14 mouse cellular contexts compared by ENCODE assay signal in the genomic region with DNA sequence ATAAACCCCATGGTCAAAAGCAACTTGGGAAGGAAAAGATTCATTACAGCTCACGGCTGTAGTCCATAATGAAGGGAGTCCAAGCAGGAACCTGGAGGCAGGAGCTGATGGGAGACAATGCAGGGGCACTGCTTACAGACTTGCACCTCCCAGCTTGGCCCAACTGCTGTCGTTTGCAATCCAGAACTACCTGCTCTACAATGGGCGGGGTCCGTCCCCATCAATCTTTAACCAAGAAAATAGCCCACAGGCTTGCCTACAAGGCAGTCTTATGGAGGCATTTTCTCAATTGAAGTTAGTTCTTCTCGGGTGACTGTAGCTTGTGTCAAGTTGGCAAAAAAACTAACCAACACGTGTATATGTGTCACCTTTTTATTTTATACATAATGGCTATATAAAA. TPM values are rescaled to one million over a fixed set of nuclear protein-coding genes. Genes with fewer than 3 reads are reported as not detected.
"Had no signal": no experiment of that assay in that cellular context is flagged by ENCODE, and none has a peak within 500 bp of the region (broad histone marks: within the 10 kb centered on the region; RNA-seq: fewer than 3 reads in every experiment).

No protein-coding gene starts in this region.

- H3K4me1 ChIP-seq: limb, embryonic 12.5 days had no signal

- H3K36me3 ChIP-seq: limb, embryonic 12.5 days; limb, embryonic 15.5 days; liver, embryonic 13.5 days had no signal

- DNase-seq: kidney, adult 8-10 months; left cerebral cortex, postnatal 4 days; liver, embryonic 13.5 days; lung, adult 2 months; lung, postnatal 14 days; lung, postnatal 4 days; midbrain, embryonic 14.5 days; thymus, postnatal 36 days had no signal

- H3K27me3 ChIP-seq: limb, embryonic 15.5 days had no signal

- H3K4me3 ChIP-seq: limb, embryonic 12.5 days; limb, embryonic 15.5 days; liver, embryonic 13.5 days had no signal

- H3K9ac ChIP-seq: limb, embryonic 12.5 days; limb, embryonic 15.5 days; liver, embryonic 13.5 days had no signal

- H3K4me2 ChIP-seq: limb, embryonic 12.5 days; limb, embryonic 15.5 days; liver, embryonic 13.5 days; midbrain, embryonic 11.5 days had no signal

- H3K27ac ChIP-seq: limb, embryonic 12.5 days; limb, embryonic 15.5 days; liver, embryonic 13.5 days had no signal

- H3K9me3 ChIP-seq: limb, embryonic 12.5 days; limb, embryonic 15.5 days; liver, embryonic 13.5 days had no signal

RNA-seq across cellular contexts. Expression of gene Esr2, which starts 3.4 kb away (rescaled TPM):
- total RNA-seq: megakaryocyte progenitor cell, adult 5-6 weeks; megakaryocyte-erythroid progenitor cell, adult 5-6 weeks had no signal
- polyA plus RNA-seq: liver, embryonic 16.5 days had no signal
